Mouse (Mus musculus) macrophage (primary cell): Measurements from ENCODE around the gene a. TPM values are rescaled to one million over a fixed set of nuclear protein-coding genes. Genes with fewer than 3 reads are reported as not detected.

Experiments used
- H3K27ac ChIP-seq: fragments of 350-480 bp; formaldehyde crosslinking; 2 replicates; pipeline ENCODE4 v1.9.0; 2021
- H3K36me3 ChIP-seq: fragments of 350-480 bp; formaldehyde crosslinking; 2 replicates; pipeline ENCODE4 v1.9.0; 2021; ENCODE audit errors: inconsistent target
- H3K4me3 ChIP-seq: fragments of 350-480 bp; formaldehyde crosslinking; 2 replicates; pipeline ENCODE4 v1.9.0; 2021; ENCODE audit errors: inconsistent target
- H3K79me2 ChIP-seq: fragments of 350-480 bp; formaldehyde crosslinking; 2 replicates; pipeline ENCODE4 v1.9.0; 2021; ENCODE audit errors: inconsistent target
- WGBS: methylation state at CpG from one replicate; pipeline ENCODE4 v1.1.7; 2026; ENCODE audit warnings: inconsistent platforms; ENCODE audit not compliant: missing documents; 5-methylcytosine and 5-hydroxymethylcytosine counted together
- polyA plus RNA-seq: library from polyadenylated mRNA; stranded (reverse); fragments of 250-400 nt; gene quantifications from 3 replicates; pipeline ENCODE4 v1.2.4, GENCODE M21; 2018; ENCODE audit warnings: inconsistent platforms
- total RNA-seq, 78 experiments: library from RNA; depleted of rRNA; stranded (reverse); fragments of 250-400 nt; gene quantifications; 1 replicate in 9 of 78; 2 replicates in 24 of 78; 3 replicates in 43 of 78; 4 replicates in 2 of 78; pipeline ENCODE4 v1.2.4; 2018; ENCODE audit warnings: inconsistent platforms in 56 of 78

Gene a
- not detected for total RNA-seq (2018; cell fraction: chromatin; rRNA removed)
- not detected for total RNA-seq (2018; cell fraction: cytosol; rRNA removed)
- not detected for total RNA-seq (2018; cell fraction: nucleus; rRNA removed)
- not detected in 3 replicates for polyA plus RNA-seq

DNA sequence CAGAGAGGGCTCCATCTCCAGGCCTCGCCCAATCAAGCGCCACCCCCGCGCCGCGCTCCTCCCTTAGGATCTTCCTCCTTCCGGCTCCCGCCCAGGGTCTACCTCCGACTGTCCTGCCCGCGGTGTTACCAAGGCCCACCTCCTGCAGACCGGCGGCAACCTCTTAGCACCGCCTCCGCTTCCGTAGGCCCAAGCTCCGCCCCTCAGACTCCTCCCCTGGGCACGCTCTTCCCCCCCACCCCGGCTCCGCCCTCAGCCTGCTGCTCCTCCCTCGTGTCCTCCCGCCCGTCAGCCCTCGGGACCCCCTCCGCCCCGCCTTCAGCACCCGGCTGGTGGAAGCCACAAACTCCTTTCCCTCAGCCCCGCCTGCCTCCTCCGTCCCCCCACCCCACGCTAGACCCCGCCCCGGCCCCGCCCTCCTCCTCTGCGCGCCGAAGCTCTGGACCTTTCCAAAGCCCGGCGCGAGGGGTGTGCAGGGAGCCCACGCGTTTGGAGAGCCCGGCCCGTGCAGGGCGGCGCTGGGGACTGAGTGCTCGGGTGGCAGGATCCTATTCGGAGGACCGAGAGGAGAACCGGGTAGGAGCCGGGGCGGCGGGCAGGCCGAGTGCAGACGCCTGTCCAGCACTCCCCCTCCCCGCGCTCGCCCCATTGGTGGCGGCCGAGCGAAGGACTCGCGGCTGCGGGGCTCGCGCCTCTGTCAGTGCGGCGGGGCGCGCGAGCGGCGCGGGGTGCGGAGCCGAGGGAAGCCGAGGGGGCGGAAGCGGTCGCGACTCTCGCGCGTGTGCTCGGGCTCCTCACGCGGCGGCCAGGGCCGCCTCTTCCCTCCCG is at the start of gene a, which contains the start of gene Raly:
Gene a, plus strand, starts transcription at position 747 of the 828 bp plus-strand sequence.
Gene Raly, plus strand, starts transcription at position 441 of the 828 bp plus-strand sequence.
- peak within 1 kb of the TSS; percentile 88 for H3K4me3 ChIP-seq
- under 1% methylated on average over 41 of the region's 89 CpGs for WGBS
- peaks cover 41% of the 10 kb centered on the region for H3K79me2 ChIP-seq
- H3K27ac ChIP-seq: peak within 1 kb of the TSS; percentile 51
- no peaks in the 10 kb centered on the region for H3K36me3 ChIP-seq

DNA sequence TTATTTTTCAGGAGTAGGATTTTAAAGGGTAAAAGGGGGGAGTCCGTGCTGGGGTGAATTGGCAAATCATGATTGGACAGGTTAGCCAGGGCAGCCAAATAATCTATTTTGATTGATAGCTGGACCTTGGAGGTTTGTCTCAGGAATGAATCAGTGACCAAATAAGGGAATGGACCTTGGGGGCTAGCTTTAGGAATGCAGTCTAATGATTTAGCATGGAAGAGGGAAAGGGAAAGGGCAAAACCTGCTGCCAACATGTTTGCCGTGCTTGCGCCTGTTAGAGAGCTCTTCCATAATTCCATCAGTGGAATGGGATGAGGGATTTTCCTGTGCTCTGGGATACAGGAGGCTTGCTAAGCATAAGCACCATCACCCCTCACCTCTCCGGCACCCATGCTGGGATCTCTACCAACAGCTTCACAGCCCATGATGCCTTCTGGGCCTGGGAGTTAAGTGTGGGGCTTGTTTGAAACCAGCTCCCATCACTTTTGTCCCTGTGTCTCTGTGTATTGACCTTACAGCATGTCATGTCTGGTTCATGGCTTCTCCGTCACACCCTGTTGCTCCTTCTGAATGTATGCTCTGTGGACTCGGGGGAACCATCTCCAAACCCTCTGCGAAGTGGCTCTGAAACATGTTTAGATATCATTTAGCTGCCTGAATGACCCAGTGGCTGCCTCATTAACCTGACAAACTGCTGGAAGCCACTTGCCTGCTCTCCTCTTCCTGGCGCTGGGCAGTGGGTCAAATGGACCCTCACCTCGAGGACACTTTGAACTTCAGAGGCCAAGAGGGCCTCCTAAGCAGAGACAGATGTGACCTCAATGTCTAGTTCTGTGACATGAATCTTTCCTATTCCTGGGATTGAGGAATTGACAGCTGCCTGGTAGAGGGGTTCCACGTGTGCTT is 48.0 kb upstream of the a start:
- Histone ChIP-seq H3K4me3 (no peak overlapping the region), H3K27ac (no peak overlapping the region), H3K79me2 (no peaks in the 10 kb centered on the region), H3K36me3 (no peaks in the 10 kb centered on the region)
- WGBS: 92% methylated on average over 10 of the region's 10 CpGs

DNA sequence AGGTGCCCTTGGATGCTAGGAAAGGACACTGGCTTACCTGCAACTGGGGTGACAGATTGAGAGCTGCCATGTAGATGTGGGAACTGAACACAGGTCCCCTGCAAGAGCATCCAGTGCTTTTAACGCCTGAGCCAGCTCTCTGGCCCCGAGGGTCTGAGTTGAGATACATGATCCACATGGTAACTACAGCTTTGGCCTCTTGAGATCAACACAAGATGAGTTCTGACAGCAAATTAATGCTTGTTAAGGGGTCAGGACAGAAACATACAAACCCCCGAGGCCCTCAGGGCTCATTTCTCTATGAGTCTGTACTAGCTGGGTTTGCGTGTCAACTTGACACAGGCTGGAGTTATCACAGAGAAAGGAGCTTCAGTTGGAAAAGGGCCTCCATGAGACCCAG is 47.3 kb upstream of the a start:
- 95% methylated on average over 4 of the region's 4 CpGs for WGBS
- no peaks in the 10 kb centered on the region for H3K36me3 ChIP-seq
- no peak overlapping the region for H3K27ac ChIP-seq
- H3K4me3 ChIP-seq: no peak overlapping the region
- H3K79me2 ChIP-seq: no peaks in the 10 kb centered on the region

DNA sequence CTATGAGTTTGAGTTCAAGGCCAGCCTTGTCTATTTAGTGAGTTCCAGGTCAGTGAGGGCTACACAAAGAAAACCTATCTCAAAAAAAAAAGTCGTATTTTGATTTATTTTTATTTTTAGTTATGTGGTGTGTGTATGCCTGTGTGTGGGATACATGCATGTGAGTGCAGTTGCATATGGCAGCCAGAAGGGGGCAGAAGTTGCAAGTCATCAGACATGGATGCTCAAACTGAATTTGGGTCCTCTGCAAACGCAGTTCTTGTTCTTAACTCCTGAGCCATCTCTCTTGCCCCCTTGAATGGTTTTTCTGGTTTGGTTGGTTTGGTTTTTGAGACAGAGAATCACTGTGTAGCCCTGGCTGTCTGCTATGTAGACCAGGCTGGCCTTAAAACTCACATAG is 42.8 kb upstream of the a start:
- H3K79me2 ChIP-seq: no peaks in the 10 kb centered on the region
- WGBS: 90% methylated on average over 2 of the region's 2 CpGs
- no peak overlapping the region for H3K4me3 ChIP-seq
- H3K27ac ChIP-seq: no peak overlapping the region
- no peaks in the 10 kb centered on the region for H3K36me3 ChIP-seq

DNA sequence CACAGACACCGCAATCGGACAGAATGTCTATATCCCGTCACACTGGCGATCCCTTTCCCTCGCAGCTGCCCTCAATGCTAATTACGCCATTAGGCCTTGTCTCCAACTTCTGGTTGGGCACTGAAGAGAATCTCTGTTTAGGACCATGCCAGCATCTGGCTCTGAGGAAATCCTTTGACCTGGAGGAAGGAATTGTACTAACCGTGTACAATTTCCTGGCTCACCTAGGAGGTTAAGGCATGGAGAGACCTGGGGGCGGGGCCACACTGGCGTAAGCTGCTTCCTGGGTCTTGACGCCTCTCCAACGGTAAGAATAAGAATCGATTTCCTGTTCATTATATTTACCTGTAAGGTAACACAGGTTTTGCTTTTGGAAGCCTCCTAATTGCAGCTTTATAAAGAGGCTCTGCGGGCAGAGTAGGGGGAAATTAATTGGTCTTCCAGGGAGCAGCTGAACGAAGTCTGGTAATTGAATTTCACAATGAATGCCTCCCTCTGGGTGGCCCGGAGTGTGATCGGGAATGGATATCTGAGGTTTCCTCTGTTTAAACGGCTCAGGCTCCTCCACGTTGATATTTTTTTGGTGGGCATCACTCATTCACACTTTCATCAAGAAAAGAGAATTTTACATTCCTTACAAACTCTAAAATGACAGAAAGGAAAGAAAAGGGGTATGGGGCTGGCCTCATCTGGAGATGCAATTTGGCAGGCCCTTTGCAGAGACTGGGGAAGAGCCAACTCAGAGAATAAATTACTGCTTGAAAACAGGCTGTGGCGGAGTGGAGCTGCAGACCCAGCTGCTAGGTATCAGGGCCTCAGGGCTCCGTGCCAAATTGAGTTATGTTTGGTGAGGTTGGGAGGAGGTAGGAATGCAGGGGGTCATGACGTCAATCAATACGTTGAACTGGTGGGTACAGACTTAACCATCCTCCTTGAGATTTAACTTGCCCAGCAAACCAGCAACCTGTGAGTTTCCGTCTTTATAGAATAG is 41.9 kb upstream of the a start:
- Histone ChIP-seq H3K27ac (no peak overlapping the region), H3K4me3 (no peak overlapping the region), H3K79me2 (no peaks in the 10 kb centered on the region), H3K36me3 (no peaks in the 10 kb centered on the region)
- 90% methylated on average over 23 of the region's 23 CpGs for WGBS

DNA sequence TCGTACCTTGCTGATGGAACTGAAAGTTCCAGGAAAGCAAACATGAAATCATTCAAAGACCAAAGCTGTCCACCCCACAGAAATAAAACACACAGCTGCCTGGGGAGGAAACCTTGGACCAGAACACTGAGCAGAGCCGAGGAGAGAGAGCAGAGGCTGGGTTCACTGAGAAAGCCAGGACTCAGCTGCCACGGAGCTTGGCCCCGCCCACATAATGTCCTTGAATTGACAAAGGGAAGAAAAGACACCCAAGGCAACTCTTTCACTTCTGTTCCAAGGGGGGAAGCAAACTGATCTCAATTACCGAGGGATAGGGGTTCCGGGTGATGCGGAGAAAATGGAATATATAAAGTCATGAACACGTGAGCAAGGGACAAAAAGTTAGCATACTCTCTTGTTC is 39.3 kb upstream of the a start:
- Histone ChIP-seq H3K36me3 (no peaks in the 10 kb centered on the region), H3K27ac (no peak overlapping the region), H3K4me3 (no peak overlapping the region), H3K79me2 (no peaks in the 10 kb centered on the region)
- 42% methylated on average over 7 of the region's 8 CpGs for WGBS

DNA sequence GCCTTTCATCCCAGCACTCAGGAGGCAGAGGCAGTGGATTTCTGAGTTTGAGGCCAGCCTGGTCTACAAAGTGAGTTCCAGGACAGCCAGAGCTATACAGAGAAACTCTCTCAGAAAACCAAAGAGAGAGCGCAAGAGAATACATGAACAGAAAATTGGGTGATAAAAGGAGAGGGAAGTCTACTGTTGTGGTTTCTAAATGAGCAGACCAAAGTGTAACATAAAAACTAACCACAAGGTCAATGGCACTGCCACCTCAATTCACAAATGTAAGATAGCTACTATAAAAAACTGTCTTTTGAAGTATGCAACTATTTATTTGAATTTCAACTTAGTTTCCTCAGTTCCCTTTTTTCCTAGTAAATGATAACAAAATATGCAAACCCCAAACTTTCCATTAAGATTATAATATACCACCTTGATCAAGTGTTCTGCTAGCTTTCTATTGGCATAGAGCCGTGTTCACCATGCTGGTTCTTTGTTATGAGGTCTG is 37.1 kb upstream of the a start:
- Histone ChIP-seq H3K4me3 (no peak overlapping the region), H3K79me2 (no peaks in the 10 kb centered on the region), H3K36me3 (no peaks in the 10 kb centered on the region), H3K27ac (no peak overlapping the region)
- 88% methylated on average over 2 of the region's 2 CpGs for WGBS

DNA sequence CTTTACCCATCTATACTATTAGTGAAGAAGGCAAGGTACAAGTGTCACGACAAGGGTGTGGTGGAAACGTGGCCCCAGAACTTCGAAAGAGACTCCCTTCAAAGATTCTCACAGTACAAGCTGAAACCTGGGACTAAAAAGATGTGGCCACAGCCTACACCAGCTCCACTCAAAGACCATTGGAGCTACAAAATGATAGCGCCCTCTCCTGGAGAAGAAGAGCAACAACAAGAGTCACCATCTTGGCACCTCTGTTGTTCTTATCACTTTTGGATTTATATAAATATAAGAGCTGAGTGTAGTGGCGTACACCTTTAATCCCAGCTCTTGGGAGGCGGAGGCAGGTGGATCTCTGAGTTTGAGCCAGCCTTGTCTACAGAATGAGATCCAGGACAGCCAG is 35.4 kb upstream of the a start:
- H3K79me2 ChIP-seq: no peaks in the 10 kb centered on the region
- H3K4me3 ChIP-seq: no peak overlapping the region
- H3K27ac ChIP-seq: no peak overlapping the region
- WGBS: 80% methylated on average over 6 of the region's 6 CpGs
- no peaks in the 10 kb centered on the region for H3K36me3 ChIP-seq

DNA sequence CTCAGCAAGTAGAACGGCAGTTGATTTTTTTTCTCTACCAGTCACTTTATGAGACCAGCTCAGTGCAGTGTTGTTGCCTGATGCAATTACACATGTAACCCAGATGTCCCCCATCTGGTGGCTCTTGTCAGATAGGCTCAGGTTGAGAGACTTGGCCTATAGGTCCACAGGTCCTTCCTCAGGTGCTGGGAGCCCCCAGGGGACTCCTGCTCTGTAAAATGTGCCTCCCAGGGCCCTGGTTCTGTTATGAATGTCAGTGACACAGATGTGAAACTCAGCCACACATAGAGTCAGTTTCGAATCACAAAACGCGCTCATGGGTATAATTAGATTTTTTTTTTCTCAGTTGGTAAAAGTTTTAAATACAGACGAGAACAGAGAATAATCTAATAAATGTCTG is 33.5 kb upstream of the a start:
- Histone ChIP-seq H3K27ac (no peak overlapping the region), H3K36me3 (no peaks in the 10 kb centered on the region), H3K79me2 (no peaks in the 10 kb centered on the region), H3K4me3 (no peak overlapping the region)
- 95% methylated on average over 5 of the region's 5 CpGs for WGBS

DNA sequence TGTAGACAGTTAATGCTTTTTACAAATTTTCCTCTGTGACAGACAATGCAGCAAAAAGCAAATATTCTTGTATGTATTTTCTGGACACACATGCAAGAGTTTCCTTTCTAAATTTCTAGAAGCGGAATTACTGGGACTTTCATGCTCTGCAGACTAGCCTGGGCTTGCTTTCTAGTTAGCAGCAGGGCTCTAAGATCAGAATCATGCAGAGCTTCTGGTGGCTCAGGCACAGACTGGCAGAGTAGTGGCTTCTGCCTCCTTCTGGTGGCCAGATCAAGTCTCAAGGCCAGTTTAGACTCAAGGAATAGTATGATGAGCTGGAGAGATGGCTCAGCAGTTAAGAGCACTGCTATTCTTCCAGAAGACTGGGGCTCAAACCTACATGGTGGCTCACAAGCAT is 32.7 kb upstream of the a start:
- no peaks in the 10 kb centered on the region for H3K36me3 ChIP-seq
- no peaks in the 10 kb centered on the region for H3K79me2 ChIP-seq
- H3K27ac ChIP-seq: no peak overlapping the region
- WGBS: 100% methylated on average over 1 of the region's 1 CpGs
- H3K4me3 ChIP-seq: no peak overlapping the region

DNA sequence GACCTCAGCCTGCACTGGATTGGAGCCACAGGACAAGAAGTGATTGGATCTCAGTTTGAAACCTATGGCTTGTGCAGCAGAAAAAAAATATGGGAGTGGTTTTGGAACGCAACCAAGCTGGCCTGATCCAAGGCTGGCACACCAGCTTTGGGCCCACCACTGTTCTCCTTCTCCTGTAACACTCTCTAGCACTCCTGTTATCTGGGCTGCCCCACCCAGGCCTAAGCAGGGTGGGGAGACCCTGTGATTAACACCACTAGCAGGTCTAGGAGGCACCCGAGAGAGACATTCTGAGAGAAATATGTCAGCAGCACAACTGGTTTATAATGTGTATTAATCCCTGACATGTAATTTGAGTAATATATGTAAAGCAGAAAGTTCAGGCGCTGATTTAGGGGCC is 28.0 kb upstream of the a start:
- Histone ChIP-seq H3K79me2 (no peaks in the 10 kb centered on the region), H3K36me3 (no peaks in the 10 kb centered on the region), H3K4me3 (no peak overlapping the region), H3K27ac (no peak overlapping the region)
- 90% methylated on average over 3 of the region's 3 CpGs for WGBS

DNA sequence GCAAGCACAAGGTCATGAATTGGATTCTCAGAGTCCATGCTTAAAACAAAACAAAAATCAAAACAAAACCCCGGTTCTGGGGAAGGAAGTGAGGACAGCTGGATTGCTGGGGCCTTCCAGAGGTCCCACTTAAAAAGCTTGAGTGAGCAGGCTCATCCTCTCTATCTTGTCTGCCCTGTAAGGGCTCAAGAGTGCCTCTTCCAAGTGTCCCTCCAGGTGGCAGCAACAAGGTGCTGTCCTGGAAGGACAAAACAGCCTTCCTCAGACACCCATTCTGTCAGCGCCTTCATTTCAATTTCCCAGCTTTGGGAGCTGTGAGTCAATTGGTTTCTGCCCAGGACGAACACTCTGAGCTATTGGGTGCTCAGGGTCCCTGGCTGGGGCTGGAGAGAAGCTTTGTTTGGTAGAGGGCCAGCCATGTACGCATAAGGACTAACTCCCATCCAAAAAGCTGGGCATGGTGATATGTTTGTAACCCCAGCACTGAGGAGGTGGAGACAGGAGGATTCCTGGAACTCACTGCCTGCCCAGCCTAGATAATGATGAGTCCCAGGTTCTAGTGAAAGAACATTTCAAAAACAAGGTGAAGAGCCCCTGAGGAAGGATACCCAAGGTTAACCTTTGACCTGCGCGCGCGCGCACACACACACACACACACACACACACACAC is 26.2 kb upstream of the a start:
- WGBS: 89% methylated on average over 9 of the region's 9 CpGs
- H3K27ac ChIP-seq: peak overlapping the region; percentile 17; the same call in 1 of the 2 replicates
- no peaks in the 10 kb centered on the region for H3K36me3 ChIP-seq
- H3K4me3 ChIP-seq: no peak overlapping the region
- H3K79me2 ChIP-seq: no peaks in the 10 kb centered on the region

DNA sequence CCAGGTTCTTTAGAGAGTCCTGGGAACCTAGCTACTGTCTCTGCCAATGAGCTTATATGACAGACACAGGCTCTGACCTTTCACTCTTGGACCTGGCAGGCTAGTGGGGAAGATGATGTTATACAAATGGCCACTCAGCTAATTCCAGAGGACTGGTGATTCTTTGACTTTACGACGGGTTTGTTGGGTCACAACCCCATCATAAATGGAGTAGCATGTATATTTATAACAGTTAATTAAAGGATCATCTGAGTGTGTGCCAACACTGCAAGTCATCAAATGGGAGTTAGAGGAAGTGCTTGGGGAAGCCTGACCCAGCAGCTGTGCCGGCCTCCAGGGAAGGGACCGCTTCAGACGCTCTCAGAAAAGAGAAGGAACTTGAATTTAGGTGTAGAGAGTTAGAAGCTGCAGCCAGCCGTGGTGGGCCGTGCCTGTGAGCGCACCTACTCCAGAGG is 25.6 kb upstream of the a start:
- H3K79me2 ChIP-seq: no peaks in the 10 kb centered on the region
- no peak overlapping the region for H3K4me3 ChIP-seq
- H3K27ac ChIP-seq: peak overlapping the region; percentile 17; the same call in 1 of the 2 replicates
- H3K36me3 ChIP-seq: no peaks in the 10 kb centered on the region
- 3% methylated on average over 8 of the region's 8 CpGs for WGBS
